Mouse (Mus musculus) embryonic fibroblast, embryonic 13.5 days (primary cell): ENCODE results near the gene Maml3.
A peak's percentile ranks its signal among the peaks of the same experiment; 100 is the strongest.

Source experiments
- CTCF ChIP-seq: IDR thresholded peaks from 2 replicates; pipeline ENCODE4 v1.5.1; 2011; ENCODE audit warnings: mild to moderate bottlenecking, control low read depth, low read length, moderate library complexity, borderline replicate concordance; ENCODE audit not compliant: insufficient read depth
- POLR2A ChIP-seq: IDR thresholded peaks from 2 replicates; pipeline ENCODE4 v1.6.1; 2011; ENCODE audit warnings: low read depth, mild to moderate bottlenecking, control low read depth, low read length, moderate library complexity

DNA sequence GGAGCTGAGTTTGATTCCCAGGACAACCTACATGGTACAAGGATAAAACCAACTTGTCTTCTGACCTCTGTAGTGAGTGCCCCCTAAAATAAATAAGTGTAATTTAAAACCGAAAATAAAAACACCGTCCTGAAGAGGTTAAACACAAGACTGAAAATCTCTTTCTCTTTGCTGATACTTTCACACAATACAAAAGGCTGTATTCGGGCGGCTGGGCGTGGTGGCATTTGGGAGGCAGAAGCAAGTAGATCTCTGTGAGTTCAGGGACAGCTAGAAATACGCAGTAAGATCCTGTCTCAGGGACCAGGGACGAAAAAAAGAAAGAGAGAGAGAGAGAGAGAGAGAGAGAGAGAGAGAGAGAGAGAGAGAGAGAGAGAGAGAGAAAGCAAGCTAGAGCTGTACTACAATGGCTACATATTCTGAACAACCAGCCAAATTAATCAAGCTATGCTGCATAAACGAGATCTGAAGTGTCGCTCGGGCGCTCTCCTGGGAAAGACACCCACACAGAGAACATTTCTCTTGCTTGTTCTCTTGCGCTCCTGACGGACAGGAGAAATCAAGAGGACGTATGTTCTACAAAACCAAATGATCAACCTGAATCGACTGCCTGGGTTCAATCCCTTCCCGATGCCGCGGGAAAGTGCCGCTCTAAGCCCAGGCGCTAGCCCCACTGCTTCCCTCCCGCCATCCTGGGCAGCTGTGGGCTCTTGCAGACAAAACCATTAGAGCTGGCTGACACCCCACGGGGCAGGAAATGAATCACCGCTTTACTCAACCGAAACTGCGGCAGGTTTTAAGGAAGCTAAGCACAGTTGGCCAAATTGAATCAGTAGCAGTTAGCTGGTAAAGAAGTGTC is 35.3 kb downstream of the Maml3 start:
- TF ChIP-seq CTCF (no peak), POLR2A (peak; percentile 69)
